Mouse (Mus musculus) heart, postnatal 0 days (tissue): ENCODE results near the gene Trim30c. TPM values are rescaled to one million over a fixed set of nuclear protein-coding genes. Genes with fewer than 3 reads are reported as not detected.

ENCODE experiments used
- polyA plus RNA-seq: library from polyadenylated mRNA; unstranded; fragments of >200 nt; fragmentation: Nextera tagmentation; extraction: Ambion mirVana; gene quantifications from 2 replicates; pipeline ENCODE4 v1.2.1, GENCODE M21; 2015
- total RNA-seq: library from RNA; depleted of rRNA; stranded (reverse); fragments of >200 nt; gene quantifications from 2 replicates; pipeline ENCODE4 v1.2.3, GENCODE M21; 2014; ENCODE audit warnings: low replicate concordance; rRNA removed

Gene Trim30c
- total and polyA plus RNA-seq, 2 experiments from 2014 or later = not detected

Other genes starting within 250 kb of the Trim30c start
- not detected in 2 replicates for gene Olfm5, start 236.0 kb downstream of the Trim30c start, total RNA-seq
- gene Olfm5, start 236.0 kb downstream of the Trim30c start, polyA plus RNA-seq = not detected in 2 replicates
- not detected in 2 replicates for gene Olfr648, start 217.4 kb downstream of the Trim30c start, total RNA-seq
- 0.07 and 0.08 TPM in 2 replicates for gene Olfr648, start 217.4 kb downstream of the Trim30c start, polyA plus RNA-seq
- gene Olfr649, start 204.9 kb downstream of the Trim30c start, total RNA-seq = not detected in 2 replicates
- gene Olfr649, start 204.9 kb downstream of the Trim30c start, polyA plus RNA-seq = not detected in 2 replicates
- 2.9 and 7.3 TPM in 2 replicates for gene Trim6, start 182.0 kb downstream of the Trim30c start, total RNA-seq
- gene Trim6, start 182.0 kb downstream of the Trim30c start, polyA plus RNA-seq = 0.73 and 1.4 TPM in 2 replicates
- 5.7 and 7.5 TPM in 2 replicates for gene Trim34a, start 156.4 kb downstream of the Trim30c start, total RNA-seq
- 2.1 and 2.5 TPM in 2 replicates for gene Trim34a, start 156.4 kb downstream of the Trim30c start, polyA plus RNA-seq
- gene Trim5, start 112.7 kb downstream of the Trim30c start, total RNA-seq = 0.12 and 0.27 TPM in 2 replicates
- gene Trim5, start 112.7 kb downstream of the Trim30c start, polyA plus RNA-seq = 0.37 and 0.38 TPM in 2 replicates
- gene Trim12a, start 85.4 kb downstream of the Trim30c start, total RNA-seq = 7.7 and 13.6 TPM in 2 replicates
- gene Trim12a, start 85.4 kb downstream of the Trim30c start, polyA plus RNA-seq = 6.6 and 7.1 TPM in 2 replicates
- not detected in 2 replicates for gene Trim34b, start 71.4 kb downstream of the Trim30c start, total RNA-seq
- 0.08 TPM in 1 of 2 replicates, not detected in the other for gene Trim34b, start 71.4 kb downstream of the Trim30c start, polyA plus RNA-seq
- 3.9 and 7.1 TPM in 2 replicates for gene Trim12c, start 47.5 kb downstream of the Trim30c start, total RNA-seq
- 1.5 and 1.7 TPM in 2 replicates for gene Trim12c, start 47.5 kb downstream of the Trim30c start, polyA plus RNA-seq
- gene Trim30b, start 31.0 kb downstream of the Trim30c start, total RNA-seq = not detected in 2 replicates
- 0.16 and 0.18 TPM in 2 replicates for gene Trim30b, start 31.0 kb downstream of the Trim30c start, polyA plus RNA-seq
- gene Trim30a, start 64.4 kb upstream of the Trim30c start, total RNA-seq = 8.0 and 8.9 TPM in 2 replicates
- gene Trim30a, start 64.4 kb upstream of the Trim30c start, polyA plus RNA-seq = 1.5 and 1.7 TPM in 2 replicates
- gene Trim30d, start 107.0 kb upstream of the Trim30c start, total RNA-seq = 0.46 and 1.5 TPM in 2 replicates
- 0.46 and 0.48 TPM in 2 replicates for gene Trim30d, start 107.0 kb upstream of the Trim30c start, polyA plus RNA-seq
- gene Olfr651, start 149.3 kb upstream of the Trim30c start, total RNA-seq = not detected in 2 replicates
- not detected in 2 replicates for gene Olfr651, start 149.3 kb upstream of the Trim30c start, polyA plus RNA-seq
- not detected in 2 replicates for gene Olfr652, start 160.1 kb upstream of the Trim30c start, total RNA-seq
- not detected in 2 replicates for gene Olfr652, start 160.1 kb upstream of the Trim30c start, polyA plus RNA-seq
- gene Olfr653, start 176.5 kb upstream of the Trim30c start, total RNA-seq = not detected in 2 replicates
- gene Olfr653, start 176.5 kb upstream of the Trim30c start, polyA plus RNA-seq = not detected in 2 replicates
- not detected in 2 replicates for gene Olfr654, start 186.2 kb upstream of the Trim30c start, total RNA-seq
- not detected in 2 replicates for gene Olfr654, start 186.2 kb upstream of the Trim30c start, polyA plus RNA-seq
- not detected in 2 replicates for gene Olfr655, start 200.9 kb upstream of the Trim30c start, total RNA-seq
- not detected in 2 replicates for gene Olfr655, start 200.9 kb upstream of the Trim30c start, polyA plus RNA-seq
- gene Olfr656, start 213.1 kb upstream of the Trim30c start, total RNA-seq = not detected in 2 replicates
- not detected in 2 replicates for gene Olfr656, start 213.1 kb upstream of the Trim30c start, polyA plus RNA-seq
- not detected in 2 replicates for gene Olfr657, start 224.0 kb upstream of the Trim30c start, total RNA-seq
- not detected in 2 replicates for gene Olfr657, start 224.0 kb upstream of the Trim30c start, polyA plus RNA-seq
- not detected in 2 replicates for gene Olfr658, start 246.5 kb upstream of the Trim30c start, total RNA-seq
- gene Olfr658, start 246.5 kb upstream of the Trim30c start, polyA plus RNA-seq = not detected in 2 replicates